Mouse (Mus musculus): ENCODE measurements around the gene Mpo. TPM values are rescaled to one million over a fixed set of nuclear protein-coding genes. Genes with fewer than 3 reads are reported as not detected.

Gene Mpo
- polyA plus RNA-seq, 1 experiment, result not detected

DNA sequence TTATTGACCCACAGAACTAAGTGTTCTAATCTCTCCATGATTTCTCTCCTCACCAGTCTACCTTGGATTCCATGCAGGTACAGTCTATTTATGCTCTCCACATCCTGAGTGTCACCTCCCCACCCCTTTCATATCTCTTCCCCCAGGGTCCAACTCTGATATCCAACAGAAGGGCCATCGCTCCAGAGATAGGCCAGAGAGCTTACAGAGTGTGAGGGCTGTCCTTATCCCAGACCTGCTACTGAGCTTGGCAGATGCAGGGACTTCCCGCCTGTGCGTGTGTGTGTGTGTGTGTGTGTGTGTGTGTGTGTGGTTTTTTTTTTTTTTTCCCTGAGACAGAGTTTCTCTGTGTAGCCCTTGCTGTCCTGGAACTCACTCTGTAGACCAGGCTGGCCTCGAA is 24.6 kb upstream of the Mpo start:
- no peak overlapping the region for H3K4me2 ChIP-seq (ENCODE audit: low read depth)
- peaks cover 46% of the 10 kb centered on the region for H3K27me3 ChIP-seq (ENCODE audit: control insufficient read depth, insufficient read depth, insufficient read length)
- no peaks in the 10 kb centered on the region for H3K79me2 ChIP-seq (ENCODE audit: control insufficient read depth, insufficient read depth)
- no peak for TF ChIP-seq POLR2A (IDR thresholded peaks at IDR 0.05; ENCODE audit: insufficient read length, low read depth)
- TF ChIP-seq MYOG (IDR thresholded peaks at IDR 0.05; ENCODE audit: control insufficient read depth in 1 of 3, insufficient read depth in 1 of 3, insufficient read length in 2 of 3, low read depth in 2 of 3), result no peak
- TF ChIP-seq MYOD1 (IDR thresholded peaks at IDR 0.05; ENCODE audit: control insufficient read depth in 1 of 3, insufficient read length in 2 of 3, low read depth in 2 of 3), result no peak
- TF ChIP-seq USF1 (IDR thresholded peaks at IDR 0.05; ENCODE audit: low read depth), result no peak
- no peak for TF ChIP-seq E2F4 (IDR thresholded peaks at IDR 0.05; ENCODE audit: insufficient read depth)
- TF ChIP-seq MAX (IDR thresholded peaks at IDR 0.05; ENCODE audit: low read depth), result no peak
- no peak for TF ChIP-seq CEBPB (IDR thresholded peaks at IDR 0.05; ENCODE audit: insufficient read depth, poor library complexity, severe bottlenecking)
- TF ChIP-seq TCF12 (IDR thresholded peaks at IDR 0.05; ENCODE audit: insufficient read depth, poor library complexity, severe bottlenecking), result no peak
- no peak for TF ChIP-seq SRF (IDR thresholded peaks at IDR 0.05; ENCODE audit: control insufficient read depth, insufficient read length, low read depth)
- TF ChIP-seq REST (IDR thresholded peaks at IDR 0.05; ENCODE audit: insufficient read depth, insufficient read length), result no peak
- no peak for TF ChIP-seq TCF3 (IDR thresholded peaks at IDR 0.05; ENCODE audit: insufficient read length, low read depth)
- TF ChIP-seq POLR2AphosphoS2 (IDR thresholded peaks at IDR 0.05; ENCODE audit: insufficient read length, low read depth), result no peak
- H3ac ChIP-seq (ENCODE audit: control insufficient read depth, insufficient read length), result no peak overlapping the region
- no peaks in the 10 kb centered on the region for H3K36me3 ChIP-seq (ENCODE audit: control insufficient read depth, insufficient read depth)
- no peak overlapping the region for H3K4me3 ChIP-seq

- no peaks in the 10 kb centered on the region for H3K79me2 ChIP-seq (ENCODE audit: control insufficient read depth, insufficient read depth)
- TF ChIP-seq CEBPB (IDR thresholded peaks at IDR 0.05; ENCODE audit: insufficient read depth, poor library complexity, severe bottlenecking) (no peak), TCF3 (IDR thresholded peaks at IDR 0.05; ENCODE audit: insufficient read length, low read depth) (no peak), SRF (IDR thresholded peaks at IDR 0.05; ENCODE audit: control insufficient read depth, insufficient read length, low read depth) (no peak), TCF12 (IDR thresholded peaks at IDR 0.05; ENCODE audit: insufficient read depth, poor library complexity, severe bottlenecking) (no peak), MAX (IDR thresholded peaks at IDR 0.05; ENCODE audit: low read depth) (no peak), USF1 (IDR thresholded peaks at IDR 0.05; ENCODE audit: low read depth) (no peak)
- H3K4me2 ChIP-seq (ENCODE audit: low read depth), result no peak overlapping the region
- no peak overlapping the region for H3K4me3 ChIP-seq
- peaks cover 25% of the 10 kb centered on the region for H3K27me3 ChIP-seq (ENCODE audit: control insufficient read depth, insufficient read depth, insufficient read length)
- H3K36me3 ChIP-seq (ENCODE audit: control insufficient read depth, insufficient read depth), result no peaks in the 10 kb centered on the region
- H3ac ChIP-seq (ENCODE audit: control insufficient read depth, insufficient read length), result no peak overlapping the region
Observed at GRCm38 (mm10) chr11:87770989-87771388, 22.4 kb upstream of the Mpo start.

DNA sequence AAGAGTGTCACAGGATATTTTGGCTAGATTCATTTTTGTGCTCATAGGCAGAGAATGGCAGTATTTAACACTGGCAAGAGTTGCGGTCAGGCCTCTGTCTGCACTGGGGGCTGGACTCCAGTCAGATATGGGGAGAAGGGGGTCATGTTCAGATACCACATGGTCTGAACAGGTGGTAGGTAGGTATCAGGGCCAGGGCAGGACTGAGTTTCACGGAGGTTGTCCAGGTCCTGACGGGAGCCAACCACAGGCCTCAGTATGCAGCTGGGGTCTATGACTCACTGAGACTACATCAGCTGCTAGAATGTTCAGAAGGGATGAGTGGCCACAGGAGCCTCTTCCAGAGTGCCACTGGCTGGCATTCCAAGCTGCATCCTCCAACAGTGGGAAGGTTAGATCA is 21.0 kb upstream of the Mpo start:
- Histone ChIP-seq H3K36me3 (ENCODE audit: control insufficient read depth, insufficient read depth) (no peaks in the 10 kb centered on the region), H3K4me2 (ENCODE audit: low read depth) (peak overlapping the region; percentile 8), H3K4me3 (no peak overlapping the region), H3K27me3 (ENCODE audit: control insufficient read depth, insufficient read depth, insufficient read length) (peaks cover 14% of the 10 kb centered on the region), H3ac (ENCODE audit: control insufficient read depth, insufficient read length) (no peak overlapping the region), H3K79me2 (ENCODE audit: control insufficient read depth, insufficient read depth) (no peaks in the 10 kb centered on the region)
- TF ChIP-seq REST (IDR thresholded peaks at IDR 0.05; ENCODE audit: insufficient read depth, insufficient read length) (no peak), POLR2A (IDR thresholded peaks at IDR 0.05; ENCODE audit: insufficient read length, low read depth) (no peak), TCF12 (IDR thresholded peaks at IDR 0.05; ENCODE audit: insufficient read depth, poor library complexity, severe bottlenecking) (peak; percentile 30), MAX (IDR thresholded peaks at IDR 0.05; ENCODE audit: low read depth) (no peak), TCF3 (IDR thresholded peaks at IDR 0.05; ENCODE audit: insufficient read length, low read depth) (no peak), E2F4 (IDR thresholded peaks at IDR 0.05; ENCODE audit: insufficient read depth) (no peak), USF1 (IDR thresholded peaks at IDR 0.05; ENCODE audit: low read depth) (no peak), SRF (IDR thresholded peaks at IDR 0.05; ENCODE audit: control insufficient read depth, insufficient read length, low read depth) (no peak), POLR2AphosphoS2 (IDR thresholded peaks at IDR 0.05; ENCODE audit: insufficient read length, low read depth) (no peak), CEBPB (IDR thresholded peaks at IDR 0.05; ENCODE audit: insufficient read depth, poor library complexity, severe bottlenecking) (no peak), MYOG (IDR thresholded peaks at IDR 0.05; ENCODE audit: control insufficient read depth in 1 of 3, insufficient read depth in 1 of 3, insufficient read length in 2 of 3, low read depth in 2 of 3) (peak in 2 of 3 experiments; percentile 73 to 88), MYOD1 (IDR thresholded peaks at IDR 0.05; ENCODE audit: control insufficient read depth in 1 of 3, insufficient read length in 2 of 3, low read depth in 2 of 3) (peak in 2 of 3 experiments; percentile 82)

- no peak overlapping the region for H3ac ChIP-seq (ENCODE audit: control insufficient read depth, insufficient read length)
- no peak overlapping the region for H3K4me3 ChIP-seq
- no peaks in the 10 kb centered on the region for H3K79me2 ChIP-seq (ENCODE audit: control insufficient read depth, insufficient read depth)
- no peak overlapping the region for H3K4me2 ChIP-seq (ENCODE audit: low read depth)
- H3K36me3 ChIP-seq (ENCODE audit: control insufficient read depth, insufficient read depth), result no peaks in the 10 kb centered on the region
- H3K27me3 ChIP-seq (ENCODE audit: control insufficient read depth, insufficient read depth, insufficient read length), result peaks cover 38% of the 10 kb centered on the region
- TF ChIP-seq TCF12 (IDR thresholded peaks at IDR 0.05; ENCODE audit: insufficient read depth, poor library complexity, severe bottlenecking) (no peak), CEBPB (IDR thresholded peaks at IDR 0.05; ENCODE audit: insufficient read depth, poor library complexity, severe bottlenecking) (no peak), REST (IDR thresholded peaks at IDR 0.05; ENCODE audit: insufficient read depth, insufficient read length) (no peak), SRF (IDR thresholded peaks at IDR 0.05; ENCODE audit: control insufficient read depth, insufficient read length, low read depth) (no peak), POLR2AphosphoS2 (IDR thresholded peaks at IDR 0.05; ENCODE audit: insufficient read length, low read depth) (no peak), POLR2A (IDR thresholded peaks at IDR 0.05; ENCODE audit: insufficient read length, low read depth) (no peak), MAX (IDR thresholded peaks at IDR 0.05; ENCODE audit: low read depth) (no peak), TCF3 (IDR thresholded peaks at IDR 0.05; ENCODE audit: insufficient read length, low read depth) (no peak), USF1 (IDR thresholded peaks at IDR 0.05; ENCODE audit: low read depth) (no peak), E2F4 (IDR thresholded peaks at IDR 0.05; ENCODE audit: insufficient read depth) (no peak), MYOG (IDR thresholded peaks at IDR 0.05; ENCODE audit: control insufficient read depth in 1 of 3, insufficient read depth in 1 of 3, insufficient read length in 2 of 3, low read depth in 2 of 3) (no peak), MYOD1 (IDR thresholded peaks at IDR 0.05; ENCODE audit: control insufficient read depth in 1 of 3, insufficient read length in 2 of 3, low read depth in 2 of 3) (no peak)
Observed at GRCm38 (mm10) chr11:87778100-87778765, 15.1 kb upstream of the Mpo start.

Measured in myocyte (in vitro differentiated cells).